Mouse (Mus musculus): Measurements from ENCODE around the gene Man1c1.

DNA sequence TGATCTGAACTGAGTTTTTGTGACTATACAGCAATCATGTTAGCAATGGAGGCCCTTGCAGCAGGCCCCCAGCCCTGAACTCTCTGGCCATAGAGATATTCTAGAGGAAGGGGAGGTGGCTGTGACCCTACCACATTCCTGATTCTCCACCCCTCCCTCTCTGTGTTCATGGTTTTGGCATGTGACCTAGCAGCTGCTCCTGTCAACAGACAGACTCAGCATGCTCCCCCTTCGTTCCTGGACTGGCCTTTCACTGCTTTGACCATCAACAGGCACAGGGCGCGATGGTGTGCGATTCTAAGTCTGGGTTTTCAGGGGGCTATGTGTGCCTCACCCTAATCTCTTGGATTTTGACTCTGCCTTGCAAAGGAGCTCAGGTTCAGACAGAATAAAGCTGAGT is 86.3 kb downstream of the Man1c1 start:
- no peak for TF ChIP-seq GATA1 (IDR thresholded peaks at IDR 0.05; ENCODE audit: borderline replicate concordance, low read length)
- TF ChIP-seq CTCF (IDR thresholded peaks at IDR 0.05; ENCODE audit: low read depth, low read length): no peak

All from G1E (cell line).